Mouse (Mus musculus): ENCODE data around the gene Hoxb4. TPM values are rescaled to one million over a fixed set of nuclear protein-coding genes. Genes with fewer than 3 reads are reported as not detected.

Gene Hoxb4
- polyA plus RNA-seq, 1 experiment from 2014 or later: 5.0 TPM

DNA sequence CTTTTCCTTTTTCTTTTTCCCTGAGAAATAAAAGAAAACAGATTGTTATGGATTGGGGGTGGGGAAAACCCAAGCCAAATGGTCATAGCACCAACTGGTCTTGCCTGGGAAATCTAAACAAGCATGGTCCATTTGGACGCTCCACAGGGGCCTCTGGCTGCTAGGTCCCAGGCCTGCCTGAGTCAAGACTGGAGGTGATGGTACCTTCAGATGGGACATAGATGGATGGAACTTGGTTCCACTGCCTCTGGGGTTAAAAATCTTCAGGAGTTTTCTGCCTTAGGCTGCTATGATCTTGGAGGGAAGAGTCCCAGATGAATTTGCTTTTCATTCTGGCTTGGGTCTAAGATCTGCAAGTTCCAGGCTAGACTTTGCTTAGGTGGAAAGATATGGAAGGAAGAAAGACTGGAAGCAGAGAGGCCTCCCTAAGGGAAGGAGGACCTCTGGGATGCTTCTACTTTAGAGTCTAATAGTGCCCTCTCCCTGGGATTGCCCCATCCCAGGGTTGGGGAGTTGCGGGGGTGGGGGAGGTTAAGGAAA, 25.2 kb downstream of the Hoxb4 start:
- Histone ChIP-seq H3K4me3 (replicated peaks) (peak overlapping the region; percentile 44), H3K4me2 (peak overlapping the region; percentile 87), H3K4me1 (peaks cover 92% of the 10 kb centered on the region), H3K9ac (replicated peaks) (peak overlapping the region; percentile 66), H3K36me3 (no peaks in the 10 kb centered on the region), H3K9me3 (replicated peaks) (no peaks in the 10 kb centered on the region), H3K27me3 (replicated peaks) (no peaks in the 10 kb centered on the region), H3K27ac (replicated peaks) (peak overlapping the region; percentile 99)
- WGBS: 10% methylated on average over 2 of the region's 2 CpGs
- ATAC-seq (ENCODE audit: low FRiP score): no peak

DNA sequence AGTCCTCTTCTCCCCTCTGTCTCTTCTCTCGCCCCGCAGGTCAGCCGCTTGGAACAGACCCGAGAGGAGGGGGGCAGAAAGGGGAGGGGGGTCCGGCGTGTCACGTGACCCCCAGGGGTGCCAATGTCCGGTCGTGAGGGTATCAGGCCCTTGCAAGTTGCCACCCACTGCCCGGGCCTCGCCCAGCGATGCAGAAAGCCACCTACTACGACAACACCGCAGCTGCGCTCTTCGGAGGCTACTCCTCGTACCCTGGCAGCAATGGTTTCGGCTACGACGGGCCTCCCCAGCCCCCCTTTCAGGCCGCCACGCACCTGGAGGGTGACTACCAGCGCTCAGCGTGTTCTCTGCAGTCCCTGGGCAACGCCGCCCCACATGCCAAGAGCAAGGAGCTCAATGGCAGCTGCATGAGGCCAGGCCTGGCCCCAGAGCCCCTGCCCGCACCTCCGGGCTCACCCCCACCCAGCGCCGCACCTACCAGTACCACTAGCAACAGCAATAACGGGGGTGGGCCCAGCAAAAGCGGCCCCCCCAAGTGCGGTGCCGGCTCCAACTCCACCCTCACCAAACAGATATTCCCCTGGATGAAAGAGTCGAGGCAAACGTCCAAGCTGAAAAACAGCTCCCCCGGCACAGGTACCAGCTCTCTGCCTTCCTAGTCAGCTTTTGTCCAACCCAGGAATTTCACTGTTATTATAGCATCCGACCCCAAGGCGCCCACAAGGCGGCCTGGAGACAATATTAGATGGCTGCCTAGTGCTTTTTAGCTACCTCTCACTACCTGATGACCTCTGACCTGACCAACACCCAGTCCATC, 26.2 kb downstream of the Hoxb4 start:
- peak overlapping the region; percentile 87 for H3K4me2 ChIP-seq
- H3K36me3 ChIP-seq: no peaks in the 10 kb centered on the region
- peaks cover 92% of the 10 kb centered on the region for H3K4me1 ChIP-seq
- H3K27me3 ChIP-seq (replicated peaks): no peaks in the 10 kb centered on the region
- peak overlapping the region; percentile 66 for H3K9ac ChIP-seq (replicated peaks)
- H3K27ac ChIP-seq (replicated peaks): peak overlapping the region; percentile 99
- no peaks in the 10 kb centered on the region for H3K9me3 ChIP-seq (replicated peaks)
- ATAC-seq (ENCODE audit: low FRiP score): 0 out of 2 replicates have a peak, but pooled peaks have one; percentile 11
- H3K4me3 ChIP-seq (replicated peaks): peak overlapping the region; percentile 44
- 7% methylated on average over 39 of the region's 40 CpGs for WGBS

DNA sequence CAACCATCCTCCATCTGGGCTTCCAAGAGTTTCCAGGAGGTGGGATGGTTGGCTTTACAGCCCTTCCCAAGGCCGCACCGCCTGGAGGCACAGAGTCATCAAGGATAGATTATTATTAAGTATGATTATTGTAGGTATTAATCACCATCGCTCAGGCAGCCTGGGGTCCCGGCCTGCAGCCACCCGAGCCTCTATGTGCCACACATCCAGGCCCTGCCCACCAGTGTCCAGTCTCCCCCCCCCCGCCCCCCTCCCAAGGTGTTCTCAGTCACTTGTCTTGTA, 26.8 kb downstream of the Hoxb4 start:
- peak overlapping the region; percentile 99 for H3K27ac ChIP-seq (replicated peaks)
- no peak for ATAC-seq (ENCODE audit: low FRiP score)
- peak overlapping the region; percentile 44 for H3K4me3 ChIP-seq (replicated peaks)
- peak overlapping the region; percentile 66 for H3K9ac ChIP-seq (replicated peaks)
- no peaks in the 10 kb centered on the region for H3K27me3 ChIP-seq (replicated peaks)
- H3K36me3 ChIP-seq: no peaks in the 10 kb centered on the region
- H3K4me1 ChIP-seq: peaks cover 92% of the 10 kb centered on the region
- no peaks in the 10 kb centered on the region for H3K9me3 ChIP-seq (replicated peaks)
- 4% methylated on average over 6 of the region's 6 CpGs for WGBS
- H3K4me2 ChIP-seq: peak overlapping the region; percentile 87

DNA sequence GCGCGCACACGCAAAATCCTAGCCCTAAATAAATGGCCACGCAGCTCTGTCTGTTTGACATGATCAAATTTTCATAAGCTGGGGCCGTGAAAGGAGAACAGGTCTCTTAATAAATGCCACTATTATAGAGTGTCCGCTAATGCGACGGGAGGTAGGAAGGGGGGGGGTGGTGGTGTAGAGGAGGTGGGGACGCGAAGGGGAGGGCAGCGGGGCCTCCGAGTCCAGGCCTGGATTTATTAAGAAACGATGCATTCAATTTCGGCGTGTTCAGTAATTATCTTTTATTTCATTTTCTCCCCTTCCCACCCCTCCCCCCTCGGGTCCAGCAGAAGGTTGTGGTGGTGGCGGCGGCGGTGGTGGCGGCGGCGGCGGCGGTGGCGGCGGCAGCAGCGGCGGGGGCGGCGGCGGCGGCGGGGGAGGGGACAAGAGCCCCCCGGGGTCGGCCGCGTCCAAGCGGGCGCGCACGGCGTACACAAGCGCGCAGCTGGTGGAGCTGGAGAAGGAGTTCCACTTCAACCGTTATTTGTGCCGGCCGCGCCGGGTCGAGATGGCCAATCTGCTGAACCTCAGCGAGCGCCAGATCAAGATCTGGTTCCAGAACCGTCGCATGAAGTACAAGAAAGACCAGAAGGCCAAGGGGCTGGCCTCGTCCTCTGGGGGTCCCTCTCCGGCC, 27.3 kb downstream of the Hoxb4 start:
- WGBS: 4% methylated on average over 46 of the region's 56 CpGs
- Histone ChIP-seq H3K27me3 (replicated peaks) (no peaks in the 10 kb centered on the region), H3K9me3 (replicated peaks) (no peaks in the 10 kb centered on the region), H3K4me1 (peaks cover 92% of the 10 kb centered on the region), H3K4me2 (peak overlapping the region; percentile 87), H3K4me3 (replicated peaks) (peak overlapping the region; percentile 44), H3K36me3 (no peaks in the 10 kb centered on the region), H3K9ac (replicated peaks) (peak overlapping the region; percentile 66), H3K27ac (replicated peaks) (peak overlapping the region; percentile 99)
- ATAC-seq (ENCODE audit: low FRiP score): no peak

DNA sequence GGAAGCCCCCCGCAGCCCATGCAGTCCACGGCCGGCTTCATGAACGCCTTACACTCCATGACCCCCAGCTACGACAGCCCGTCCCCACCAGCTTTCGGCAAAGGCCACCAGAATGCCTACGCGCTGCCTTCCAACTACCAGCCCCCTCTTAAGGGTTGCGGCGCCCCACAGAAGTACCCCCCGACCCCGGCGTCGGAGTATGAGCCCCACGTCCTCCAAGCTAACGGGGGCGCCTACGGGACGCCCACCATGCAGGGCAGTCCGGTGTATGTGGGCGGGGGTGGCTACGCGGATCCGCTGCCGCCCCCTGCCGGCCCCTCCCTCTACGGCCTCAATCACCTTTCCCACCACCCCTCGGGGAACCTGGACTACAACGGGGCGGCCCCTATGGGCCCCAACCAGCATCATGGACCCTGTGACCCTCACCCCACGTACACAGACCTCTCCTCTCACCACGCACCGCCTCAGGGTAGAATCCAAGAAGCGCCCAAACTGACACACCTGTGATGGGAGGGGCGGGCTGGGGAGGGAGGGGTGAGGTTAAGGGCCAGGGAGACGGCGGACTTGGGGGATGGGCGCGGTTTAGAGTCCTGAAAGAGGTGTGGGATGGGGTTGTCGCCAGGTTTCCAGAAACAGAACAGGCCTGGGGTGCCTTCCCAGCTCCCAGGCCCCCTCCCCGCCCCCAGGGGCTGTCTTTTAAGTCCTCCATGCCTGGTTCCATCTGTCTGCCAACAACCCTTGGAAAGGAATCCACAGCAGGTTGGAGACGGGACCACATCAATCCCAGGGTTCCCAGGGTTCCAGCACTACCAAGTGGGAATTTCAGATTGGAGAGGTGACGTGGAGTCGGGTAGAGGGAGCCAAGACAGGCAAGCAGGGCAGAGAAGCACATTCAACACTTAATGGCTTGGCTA, 28.1 kb downstream of the Hoxb4 start:
- Histone ChIP-seq H3K4me1 (peaks cover 95% of the 10 kb centered on the region), H3K4me2 (peak overlapping the region; percentile 87), H3K27ac (replicated peaks) (peak overlapping the region; percentile 99), H3K9ac (replicated peaks) (peak overlapping the region; percentile 66), H3K36me3 (no peaks in the 10 kb centered on the region), H3K27me3 (replicated peaks) (no peaks in the 10 kb centered on the region), H3K9me3 (replicated peaks) (no peaks in the 10 kb centered on the region), H3K4me3 (replicated peaks) (peak overlapping the region; percentile 44)
- no peak for ATAC-seq (ENCODE audit: low FRiP score)
- WGBS: 4% methylated on average over 45 of the region's 45 CpGs

DNA sequence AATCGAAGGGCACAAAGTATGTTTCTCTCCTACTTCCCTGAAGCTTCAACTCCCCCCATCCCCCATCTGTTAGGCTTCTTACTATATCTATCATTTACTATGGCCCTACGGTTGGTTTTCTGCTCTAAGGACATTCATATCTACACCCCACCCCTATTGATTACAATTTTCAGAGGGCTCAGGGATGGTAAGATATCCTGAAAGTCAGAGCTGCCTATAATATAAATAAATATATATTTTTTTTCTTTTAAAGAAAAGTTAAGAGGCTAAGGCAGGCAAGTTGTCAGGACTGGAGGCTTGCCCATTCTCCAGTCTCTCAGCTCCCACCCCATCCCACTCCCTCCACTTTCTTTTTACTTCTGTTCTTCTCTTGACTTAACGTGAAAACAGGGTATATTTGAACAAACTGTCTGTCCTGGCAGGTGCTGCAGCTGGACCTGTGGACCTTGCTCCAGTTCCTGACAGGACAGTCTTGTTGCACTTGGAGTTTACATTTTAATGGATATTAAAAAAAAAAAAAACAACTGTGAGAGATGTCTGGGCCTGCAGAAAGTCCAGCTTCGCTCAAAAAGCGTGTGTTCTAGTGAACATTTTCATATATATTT, 29.0 kb downstream of the Hoxb4 start:
- Histone ChIP-seq H3K27me3 (replicated peaks) (no peaks in the 10 kb centered on the region), H3K27ac (replicated peaks) (peak overlapping the region; percentile 99), H3K36me3 (no peaks in the 10 kb centered on the region), H3K4me3 (replicated peaks) (0 out of 2 replicates have a peak overlapping the region, but pooled peaks have one; percentile 44), H3K9ac (replicated peaks) (peak overlapping the region; percentile 66; the same call in 1 of the 2 replicates), H3K4me1 (peaks cover 92% of the 10 kb centered on the region), H3K4me2 (peak overlapping the region; percentile 87), H3K9me3 (replicated peaks) (no peaks in the 10 kb centered on the region)
- ATAC-seq (ENCODE audit: low FRiP score): no peak
- 22% methylated on average over 5 of the region's 5 CpGs for WGBS

DNA sequence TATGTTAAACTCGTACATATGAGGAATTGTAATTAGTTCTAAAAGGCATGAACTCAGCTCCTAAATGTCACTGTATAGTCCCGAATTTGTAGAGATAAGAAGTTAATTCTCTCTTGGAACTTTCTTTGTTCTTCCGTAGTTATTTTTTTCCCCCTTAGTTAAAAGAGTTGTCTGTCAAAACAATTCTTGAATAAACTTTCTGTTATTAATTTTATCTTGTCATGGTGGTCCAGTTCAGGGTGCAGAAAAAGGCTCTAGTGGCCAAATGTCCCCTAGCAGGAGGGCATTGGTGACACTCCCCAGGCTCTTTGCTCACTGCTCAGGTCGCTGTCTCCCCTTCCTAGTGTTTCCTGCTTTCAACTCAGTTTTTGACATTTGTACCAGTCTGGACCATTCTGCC, 29.6 kb downstream of the Hoxb4 start:
- peak overlapping the region; percentile 64 for H3K4me2 ChIP-seq
- ATAC-seq (ENCODE audit: low FRiP score): no peak
- peaks cover 85% of the 10 kb centered on the region for H3K4me1 ChIP-seq
- H3K27ac ChIP-seq (replicated peaks): peak overlapping the region; percentile 99
- no peaks in the 10 kb centered on the region for H3K27me3 ChIP-seq (replicated peaks)
- H3K9me3 ChIP-seq (replicated peaks): no peaks in the 10 kb centered on the region
- H3K36me3 ChIP-seq: no peaks in the 10 kb centered on the region
- H3K9ac ChIP-seq (replicated peaks): 0 out of 2 replicates have a peak overlapping the region, but pooled peaks have one; percentile 18
- WGBS: 6% methylated on average over 4 of the region's 4 CpGs
- no peak overlapping the region for H3K4me3 ChIP-seq (replicated peaks)

DNA sequence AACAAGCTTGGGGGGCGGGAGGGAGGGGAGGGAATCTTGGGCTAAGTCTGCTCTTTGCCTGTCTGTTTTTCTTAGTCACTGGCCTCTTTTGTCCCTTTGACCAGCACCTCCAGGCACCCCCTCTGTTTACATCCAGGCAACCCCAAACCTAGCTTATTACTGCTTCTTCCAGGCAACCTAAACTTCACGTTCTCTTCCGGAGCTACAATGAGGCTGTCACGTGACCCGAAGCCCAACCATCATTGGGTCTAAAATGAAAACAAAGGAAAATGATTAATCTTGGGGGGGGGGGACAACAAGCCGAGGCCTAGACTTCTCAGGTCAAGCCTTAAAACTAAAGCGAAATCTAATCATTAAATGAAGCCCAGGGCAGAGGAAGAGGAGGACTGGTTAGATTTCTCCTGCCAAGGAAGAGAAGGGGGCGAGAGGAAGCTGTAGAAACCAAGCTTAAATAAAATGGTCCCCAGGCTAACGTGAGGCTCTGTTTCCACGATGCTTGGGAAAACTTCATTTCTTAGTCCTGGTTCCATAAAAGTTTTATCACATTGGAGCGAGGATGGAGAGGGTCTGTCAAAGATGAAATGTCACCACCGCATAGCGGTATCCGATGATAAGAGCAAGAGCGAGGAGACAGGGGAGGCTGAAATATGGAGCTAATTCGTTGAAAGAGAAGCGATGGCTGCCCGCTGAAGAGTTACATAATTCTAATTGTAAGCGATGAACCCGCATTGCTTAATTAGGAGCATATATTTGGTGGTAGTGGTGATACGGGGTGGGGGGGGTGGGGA, 30.3 kb downstream of the Hoxb4 start:
- Histone ChIP-seq H3K27me3 (replicated peaks) (no peaks in the 10 kb centered on the region), H3K4me3 (replicated peaks) (0 out of 2 replicates have a peak overlapping the region, but pooled peaks have one; percentile 6), H3K9me3 (replicated peaks) (no peaks in the 10 kb centered on the region), H3K36me3 (no peaks in the 10 kb centered on the region), H3K4me2 (peak overlapping the region; percentile 64), H3K27ac (replicated peaks) (peak overlapping the region; percentile 99), H3K4me1 (peaks cover 79% of the 10 kb centered on the region), H3K9ac (replicated peaks) (peak overlapping the region; percentile 26; the same call in 1 of the 2 replicates)
- WGBS: 7% methylated on average over 21 of the region's 21 CpGs
- no peak for ATAC-seq (ENCODE audit: low FRiP score)

DNA sequence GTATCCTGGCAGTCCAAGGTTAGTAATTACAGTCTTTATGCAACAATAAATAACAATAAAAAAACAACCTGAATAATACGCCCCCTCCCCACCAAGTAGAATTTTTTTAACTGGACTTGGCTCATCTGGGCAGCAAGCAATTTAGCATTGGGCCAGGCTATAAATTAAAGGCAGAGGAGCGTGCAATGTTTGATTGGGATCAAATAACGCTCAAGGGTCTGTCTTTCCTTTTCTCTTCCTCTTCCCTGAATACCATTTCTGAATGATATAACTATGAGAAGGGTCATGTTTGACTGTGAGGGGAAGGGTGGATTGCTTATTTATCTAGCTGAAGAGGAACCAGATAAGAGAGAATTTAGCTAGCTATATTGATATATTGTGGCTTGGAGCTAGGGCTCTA, 30.9 kb downstream of the Hoxb4 start:
- H3K4me3 ChIP-seq (replicated peaks): 0 out of 2 replicates have a peak overlapping the region, but pooled peaks have one; percentile 6
- 7% methylated on average over 3 of the region's 3 CpGs for WGBS
- H3K9ac ChIP-seq (replicated peaks): peak overlapping the region; percentile 29
- no peak for ATAC-seq (ENCODE audit: low FRiP score)
- H3K36me3 ChIP-seq: no peaks in the 10 kb centered on the region
- H3K4me2 ChIP-seq: peak overlapping the region; percentile 64
- H3K27ac ChIP-seq (replicated peaks): peak overlapping the region; percentile 99
- no peaks in the 10 kb centered on the region for H3K9me3 ChIP-seq (replicated peaks)
- no peaks in the 10 kb centered on the region for H3K27me3 ChIP-seq (replicated peaks)
- peaks cover 72% of the 10 kb centered on the region for H3K4me1 ChIP-seq

All from neural tube, embryonic 15.5 days (tissue).